Mouse (Mus musculus) gastrocnemius, postnatal 25 days (tissue): ENCODE measurements around the gene Anxa11. TPM values are rescaled to one million over a fixed set of nuclear protein-coding genes. Genes with fewer than 3 reads are reported as not detected.
"Not testable (repeated sequence)": the region's sequence is repeated elsewhere in the genome, so short reads cannot be mapped to it uniquely, and the experiment has no call there.

Source experiments
- DNase-seq: peaks from one replicate; pipeline ENCODE4 v3.0.0; 2022
- long read RNA-seq, 2 experiments: library from polyadenylated mRNA; stranded (forward); transcript quantifications; one replicate each; pipeline ENCODE4 v2.0.0; 2021
- total RNA-seq, 2 experiments: library from RNA; stranded (reverse); gene quantifications; 1 replicate in 1 of 2; 2 replicates in 1 of 2; pipeline ENCODE4 v1.2.3; 2021

The Anxa11 gene
- 10 to 100 TPM; 79.2 to 96.7 TPM for total RNA-seq
- long read RNA-seq, experiment 1, transcript Anxa11-201 (15 exons, 2,394 nt) = major isoform, 49 of 63 reads
- long read RNA-seq, experiment 1, partial matches to known transcripts = 4 of 63 reads
- long read RNA-seq, experiment 1, other reads (novel, unspliced or antisense) = 10 of 63 reads
- long read RNA-seq, experiment 2, transcript Anxa11-201 (15 exons, 2,394 nt) = major isoform, 92 of 115 reads
- long read RNA-seq, experiment 2, partial matches to known transcripts = 13 of 115 reads
- long read RNA-seq, experiment 2, other reads (novel, unspliced or antisense) = 10 of 115 reads

- peak; percentile 86 for DNase-seq
Observed at GRCm38 (mm10) chr14:25841991-25842687, at the start of gene Anxa11. Gene Anxa11 (plus strand): TSS chr14:25842156.

- DNase-seq = no peak
Observed at GRCm38 (mm10) chr14:25794331-25794730, 47.6 kb upstream of the Anxa11 start.

- no peak for DNase-seq
Observed at GRCm38 (mm10) chr14:25795067-25795466, 46.9 kb upstream of the Anxa11 start.

DNA sequence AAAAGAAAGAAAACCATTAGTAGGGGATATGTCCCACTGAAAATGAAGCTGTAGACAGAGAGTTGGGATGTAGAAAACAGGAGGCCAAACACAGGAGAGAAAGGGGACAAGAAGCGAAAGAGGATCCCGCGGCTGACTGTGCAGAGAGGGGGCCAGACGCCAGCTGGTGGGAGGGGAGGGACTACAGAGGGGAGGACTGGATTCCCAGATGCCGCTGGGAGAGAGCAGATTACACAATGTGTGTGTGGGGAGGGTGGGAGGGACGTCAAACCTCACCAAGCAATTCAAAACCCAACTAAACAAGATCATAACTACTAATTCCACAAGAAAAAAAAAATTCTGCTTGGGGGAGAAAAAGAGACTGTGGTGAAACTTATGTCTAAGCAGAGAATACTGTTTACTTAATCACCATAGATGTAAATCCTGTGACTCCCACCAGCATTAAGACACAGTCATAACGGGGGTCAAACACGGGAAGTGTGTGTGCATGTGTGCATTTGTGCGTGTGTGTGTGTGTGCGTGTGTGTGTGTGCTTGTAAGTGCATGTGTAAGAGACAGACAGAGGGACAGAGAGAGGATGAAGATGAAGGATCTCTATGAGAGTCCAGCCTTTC is 46.3 kb upstream of the Anxa11 start:
- peak; percentile 88 for DNase-seq

DNA sequence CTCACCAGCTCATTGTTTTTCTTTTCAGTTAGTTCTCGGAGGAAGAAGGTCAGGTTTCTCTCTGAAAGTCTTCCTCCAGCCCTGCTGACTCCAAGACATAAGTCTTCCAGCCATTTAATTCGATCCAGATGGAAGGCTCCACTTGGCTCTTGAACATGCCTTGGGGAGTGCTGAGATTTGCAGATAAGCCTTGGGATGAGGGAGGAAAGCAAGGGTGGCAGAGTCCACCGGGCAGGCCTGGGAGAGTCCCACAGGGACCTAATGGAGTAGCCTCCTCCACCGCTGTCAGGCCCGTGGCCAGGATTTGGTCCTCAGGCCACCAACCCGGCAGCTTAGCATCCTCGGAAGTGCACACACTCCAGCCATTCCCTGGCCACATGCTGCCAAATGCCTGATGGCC is 45.3 kb upstream of the Anxa11 start:
- peak; percentile 46 for DNase-seq

DNA sequence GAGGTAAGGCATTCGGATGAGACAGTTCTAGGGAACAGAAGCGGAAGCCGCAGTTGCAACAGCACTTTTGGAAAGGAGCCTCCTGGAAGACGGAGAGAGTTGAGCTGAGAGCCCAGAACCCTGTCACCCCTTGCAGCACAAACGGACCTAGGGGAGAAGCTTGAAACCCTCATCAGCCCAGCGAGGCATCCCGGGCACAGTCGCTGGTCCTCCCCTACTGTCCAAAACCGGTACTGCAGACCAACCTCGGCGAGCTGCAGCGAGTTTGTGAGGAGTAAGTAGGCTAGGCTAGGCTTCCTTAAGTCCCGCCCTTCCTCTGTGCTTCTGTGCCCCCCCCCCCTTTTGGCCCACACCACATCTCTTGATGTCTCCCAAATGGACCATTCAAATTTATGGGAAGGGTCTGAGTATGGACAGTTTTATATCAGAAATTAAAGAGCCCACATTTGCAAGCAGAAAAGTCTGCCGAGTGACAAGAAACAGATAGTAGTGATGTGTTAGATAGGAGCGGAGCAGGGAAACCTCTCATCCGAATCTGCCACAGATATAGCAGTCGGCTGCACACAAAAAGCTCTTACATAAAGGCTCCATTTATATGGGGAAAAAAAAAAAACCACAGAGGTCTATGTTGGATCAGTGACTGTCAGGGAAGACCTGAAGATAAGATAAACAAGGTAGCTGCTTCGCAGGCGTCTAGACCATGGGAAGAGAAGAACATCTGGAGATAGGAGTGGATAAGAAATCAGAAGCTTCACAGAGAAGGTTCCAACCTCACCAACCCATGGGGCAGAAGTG is 41.6 kb upstream of the Anxa11 start:
- DNase-seq = peak; percentile 85

DNA sequence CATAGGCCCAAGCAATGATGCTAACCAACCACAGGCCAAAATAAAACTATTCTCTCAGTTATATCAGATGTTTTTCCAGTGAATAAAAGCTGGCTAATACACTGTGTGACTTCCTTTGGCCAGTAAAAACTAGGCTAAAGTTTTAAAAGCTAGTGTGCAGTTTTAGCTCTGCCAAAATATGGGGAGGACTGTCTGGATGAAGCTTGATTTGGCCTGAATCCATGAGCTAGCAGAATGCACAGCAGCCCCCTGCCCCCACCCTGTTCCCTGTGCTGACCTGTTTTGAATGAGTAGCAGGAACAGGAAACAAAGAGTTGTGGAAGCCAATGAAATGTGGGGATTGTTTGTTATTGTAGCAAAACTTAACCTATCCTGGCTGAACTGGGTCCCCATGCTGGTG is 39.4 kb upstream of the Anxa11 start:
- DNase-seq = peak; percentile 51

DNA sequence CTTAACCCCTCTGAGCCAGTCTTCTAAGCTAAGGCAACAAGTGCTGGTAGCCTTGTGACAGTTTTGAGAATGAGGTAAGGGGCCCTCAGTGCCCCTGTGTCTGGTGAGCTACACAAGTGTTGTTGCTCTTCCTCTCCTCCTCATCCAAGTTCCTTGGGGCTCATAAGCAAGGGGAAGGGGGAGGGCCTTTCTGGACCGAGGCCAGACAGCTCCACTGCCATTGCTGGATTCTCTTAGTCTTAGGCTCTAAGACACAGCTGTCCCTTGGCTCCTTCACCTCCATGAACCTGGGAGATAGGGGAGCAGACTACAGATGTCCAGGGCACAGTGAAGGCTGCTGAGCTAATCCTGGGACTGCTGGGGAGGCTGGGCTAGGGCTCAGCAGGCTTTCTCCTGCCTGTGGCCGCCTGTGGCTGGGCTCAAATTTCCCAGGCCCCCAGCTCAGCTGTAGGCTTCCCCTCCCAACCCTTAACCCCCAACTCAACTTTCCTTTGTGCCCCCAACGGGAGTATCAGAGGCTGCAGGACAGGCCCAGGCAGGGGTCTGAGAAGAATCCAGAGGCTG is 38.6 kb upstream of the Anxa11 start:
- no peak for DNase-seq

GRCm38 (mm10) chr14:25805871-25806270 is 36.1 kb upstream of the Anxa11 start:
- peak; percentile 89 for DNase-seq

DNA sequence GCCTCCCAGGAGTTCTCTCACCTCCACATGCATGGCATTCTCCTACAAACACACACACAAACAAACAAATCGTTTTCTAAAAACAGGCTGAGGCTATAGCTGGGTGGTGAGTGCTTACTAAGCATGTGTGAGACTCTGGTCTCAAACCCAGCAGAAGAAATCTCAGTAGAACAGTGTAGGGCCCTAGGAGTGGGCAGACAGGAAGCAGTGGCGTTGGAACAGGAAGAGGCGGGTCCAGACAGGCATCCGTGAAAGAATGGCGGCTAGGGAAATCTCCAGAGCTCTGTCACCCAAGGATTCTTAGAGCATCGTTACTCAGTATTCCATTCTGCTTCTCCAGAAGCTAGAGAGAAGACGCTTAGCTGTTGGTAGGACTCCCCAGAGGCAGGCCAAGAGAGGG is 35.4 kb upstream of the Anxa11 start:
- no peak for DNase-seq

DNA sequence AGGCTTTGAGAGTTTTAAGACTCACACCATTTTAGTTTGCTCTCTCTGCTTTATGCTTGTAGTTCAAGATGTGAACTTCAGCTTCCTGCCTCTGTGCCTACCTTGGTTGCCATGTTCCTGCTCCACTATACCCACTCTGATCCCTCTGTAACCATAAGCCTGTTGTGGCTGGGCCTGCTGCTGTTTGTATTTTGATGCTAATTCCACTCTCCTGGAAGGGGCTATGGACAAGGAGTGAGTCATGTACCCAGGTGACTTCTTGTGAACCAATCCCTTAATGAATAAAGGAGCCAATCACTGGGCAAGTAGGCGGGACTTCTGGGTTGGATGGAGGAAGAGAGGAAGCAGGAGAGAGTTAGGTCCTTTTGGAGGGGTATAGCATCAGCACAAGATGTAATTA is 30.9 kb upstream of the Anxa11 start:
- DNase-seq = not testable (repeated sequence)

GRCm38 (mm10) chr14:25814140-25814539 is 27.8 kb upstream of the Anxa11 start:
- DNase-seq = no peak

- peak; percentile 51 for DNase-seq
Observed at GRCm38 (mm10) chr14:25816416-25816815, 25.5 kb upstream of the Anxa11 start.

GRCm38 (mm10) chr14:25822584-25822983 is 19.4 kb upstream of the Anxa11 start:
- no peak for DNase-seq

DNA sequence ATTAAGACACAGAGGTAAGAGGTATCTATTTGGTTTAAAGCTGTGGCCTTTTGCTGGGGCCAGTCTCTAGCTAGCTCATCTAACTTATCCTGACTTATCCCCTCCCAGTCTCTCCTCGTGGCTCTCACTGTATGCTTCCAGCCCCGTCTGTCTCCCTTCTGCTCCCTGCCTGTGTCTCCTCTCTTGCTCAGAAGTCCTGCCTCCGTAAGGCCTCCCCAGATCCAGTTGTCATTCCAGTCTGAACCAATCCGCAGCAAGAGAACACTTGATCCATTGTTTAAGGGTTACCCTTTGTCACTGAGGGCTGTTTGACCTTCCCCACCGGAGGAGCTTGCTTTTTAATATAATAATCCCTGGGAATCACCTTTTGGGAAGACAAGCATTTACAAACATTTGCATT is 17.0 kb upstream of the Anxa11 start:
- DNase-seq = no peak

DNA sequence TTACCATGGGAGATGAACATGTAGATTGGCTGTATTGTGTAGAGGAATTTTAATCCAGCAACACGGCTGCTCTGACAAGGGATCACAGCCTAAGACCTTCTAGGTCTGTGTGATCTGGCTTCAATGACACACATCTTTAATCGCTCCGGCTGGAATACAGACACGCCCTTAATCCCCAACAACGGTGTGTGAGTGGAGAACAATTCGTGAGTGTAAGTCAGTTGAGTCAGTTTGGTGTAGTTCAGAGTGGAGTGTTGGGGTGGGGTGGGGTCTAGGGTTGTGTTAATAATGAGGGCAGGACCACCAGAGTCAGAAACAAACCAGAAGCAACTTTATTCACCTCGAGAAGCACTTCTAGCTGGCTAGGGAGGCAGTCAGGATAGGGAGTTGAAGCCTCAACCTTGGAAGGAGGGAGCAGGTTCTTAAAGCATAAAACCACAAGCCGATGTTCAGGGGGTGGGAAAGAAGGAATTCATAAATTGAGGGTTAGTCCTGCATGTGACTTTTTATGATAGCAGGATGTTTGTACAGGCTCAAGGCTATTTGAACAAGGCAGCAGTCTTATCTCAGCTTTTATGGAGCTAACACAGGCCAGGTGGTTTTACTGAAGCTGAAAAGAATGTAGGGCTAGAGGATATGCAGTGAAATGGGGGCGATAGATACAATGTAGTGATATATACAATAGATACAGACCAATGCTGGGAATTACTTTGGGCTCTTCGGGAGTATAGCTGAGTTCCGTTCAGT is 15.9 kb upstream of the Anxa11 start:
- DNase-seq = no peak

DNA sequence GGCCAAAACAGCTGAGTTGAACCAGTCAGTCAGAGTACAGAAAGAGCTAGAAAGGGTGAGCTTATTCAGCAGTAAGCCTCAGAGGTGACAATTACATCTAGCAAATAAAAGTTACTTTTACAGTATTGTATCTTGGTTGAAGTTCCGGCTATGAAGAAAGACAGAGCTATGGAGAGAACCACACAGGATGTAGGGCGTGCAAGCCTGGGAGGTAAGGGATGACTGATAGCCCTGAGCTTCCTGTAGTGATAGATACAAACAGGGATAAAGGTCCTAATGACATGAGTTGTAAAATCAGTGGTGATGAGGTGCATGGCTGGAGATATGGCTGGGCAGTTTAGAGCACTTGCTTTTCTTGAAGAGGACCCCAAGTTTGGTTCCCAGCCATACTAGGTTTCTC is 15.1 kb upstream of the Anxa11 start:
- no peak for DNase-seq

- DNase-seq = no peak
Observed at GRCm38 (mm10) chr14:25831332-25831731, 10.6 kb upstream of the Anxa11 start.

- peak; percentile 57 for DNase-seq
Observed at GRCm38 (mm10) chr14:25832301-25832700, 9.7 kb upstream of the Anxa11 start.

DNA sequence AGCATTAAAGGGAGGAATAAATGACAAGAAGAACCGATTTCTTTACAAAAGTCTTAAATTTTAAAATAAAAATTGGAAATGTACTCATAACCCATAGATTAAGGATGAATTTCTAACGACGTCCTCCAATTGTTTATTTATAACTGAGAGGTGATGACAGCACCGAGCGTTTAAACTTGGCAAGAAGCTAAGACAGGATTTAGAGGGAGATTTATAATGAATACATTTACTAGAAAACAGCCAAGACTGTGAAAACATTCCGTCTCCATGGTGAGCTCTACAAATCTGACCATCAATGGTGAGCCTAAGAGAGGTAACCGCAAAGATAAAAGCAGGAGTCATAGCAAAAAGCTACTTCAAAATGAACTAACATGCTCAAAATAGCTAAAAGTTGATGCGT is 3.5 kb upstream of the Anxa11 start:
- no peak for DNase-seq

GRCm38 (mm10) chr14:25839791-25840190 is 2.2 kb upstream of the Anxa11 start:
- no peak for DNase-seq

GRCm38 (mm10) chr14:25840961-25841360 is 995 bp upstream of the Anxa11 start:
- DNase-seq = no peak
